Mouse (Mus musculus) frontal cortex, postnatal 25 days (tissue): ENCODE measurements around the gene AC129217.1.
A peak's percentile ranks its signal among the peaks of the same experiment; 100 is the strongest.

Experiments used
- DNase-seq, 2 experiments: peaks; one replicate each; pipeline ENCODE4 v3.0.0; 2022; ENCODE audit warnings: low spot score in 2 of 2

The AC129217.1 gene

GRCm38 (mm10) chr19:8870838-8871237 lies 41.3 kb downstream of the AC129217.1 start:
- no peak for DNase-seq

- DNase-seq: peak; percentile 95 to 98
Measured at GRCm38 (mm10) chr19:8871267-8872186, 42.0 kb downstream of the AC129217.1 start, which contains the start of gene Ubxn1. TSS of gene Ubxn1 (plus strand) at chr19:8871496.

DNA sequence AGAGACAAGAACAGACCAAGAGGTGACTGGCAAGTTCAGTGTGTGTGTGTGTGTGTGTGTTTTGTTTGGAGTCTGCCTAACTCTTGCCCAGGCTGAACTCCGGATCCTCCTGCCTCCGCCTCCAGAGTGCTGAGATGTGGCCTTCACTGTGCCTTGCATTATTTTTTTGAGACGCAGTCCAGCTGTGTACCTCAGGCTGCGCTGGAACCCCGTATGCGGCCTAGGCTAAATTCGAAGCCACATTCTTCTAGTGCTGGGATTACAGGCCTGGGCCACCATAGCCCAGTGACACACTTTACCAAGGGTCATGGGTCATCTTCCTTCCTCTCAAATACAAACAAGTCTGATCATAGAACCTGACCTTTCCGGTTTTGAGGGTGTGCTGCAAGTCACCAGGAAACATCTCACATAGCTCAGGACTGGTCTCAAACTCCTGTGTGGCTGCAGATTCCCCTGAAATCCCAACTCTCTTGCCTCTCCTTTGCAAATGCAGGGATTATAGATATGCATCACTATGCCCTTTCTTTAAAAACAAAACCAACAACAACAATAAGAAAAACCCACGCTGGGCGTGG lies 42.8 kb downstream of the AC129217.1 start:
- DNase-seq: no peak

GRCm38 (mm10) chr19:8875031-8875430 lies 45.5 kb downstream of the AC129217.1 start:
- no peak for DNase-seq

GRCm38 (mm10) chr19:8880311-8881033 lies 50.9 kb downstream of the AC129217.1 start, which contains the start of gene Uqcc3:
TSS of gene Uqcc3 (minus strand) at chr19:8880923.
- peak; percentile 77 to 82 for DNase-seq

DNA sequence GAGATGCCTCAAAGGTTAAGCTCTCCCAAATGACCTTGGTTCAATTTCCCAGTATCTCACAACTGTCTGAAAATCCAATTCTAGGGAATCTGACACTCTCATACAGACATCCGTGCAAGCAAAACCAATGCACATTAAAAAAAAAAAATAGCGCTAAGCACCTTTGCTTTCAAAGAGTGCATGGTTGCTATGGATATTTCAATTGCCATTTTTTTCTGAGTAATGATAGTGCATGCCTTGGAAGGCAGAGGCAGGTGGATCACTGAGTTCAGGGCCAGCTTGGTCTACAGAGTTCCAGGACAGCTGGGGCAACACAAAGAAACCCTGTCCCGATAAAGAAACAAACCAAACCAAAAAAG lies 51.4 kb downstream of the AC129217.1 start:
- DNase-seq: no peak

DNA sequence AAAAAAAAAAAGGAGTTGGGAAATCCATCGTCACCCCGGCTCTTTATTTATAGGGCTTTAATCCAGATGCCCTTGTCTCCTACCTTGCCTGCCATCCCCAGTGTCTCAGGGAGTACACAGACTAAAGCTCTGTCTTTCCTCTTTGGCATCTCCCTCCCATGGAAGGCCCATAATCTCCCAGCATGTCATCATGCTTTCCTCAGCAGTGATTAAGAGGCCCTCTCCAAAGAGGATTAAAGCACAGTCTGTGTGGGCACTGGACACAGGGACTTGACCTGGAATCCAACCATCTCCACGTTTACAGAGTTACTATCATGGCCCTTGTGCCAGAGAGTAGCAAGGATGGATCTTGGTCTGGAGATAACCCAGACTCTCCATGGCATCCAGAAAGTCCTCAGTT lies 54.0 kb downstream of the AC129217.1 start, which contains the start of the genes Lbhd1 and Gm49403:
Lbhd1 (plus strand) TSS at position 117 of the 400 bp plus-strand sequence.
Gm49403 (plus strand) TSS at position 315 of the 400 bp plus-strand sequence.
- DNase-seq: no peak

GRCm38 (mm10) chr19:8886916-8887584 lies 57.5 kb downstream of the AC129217.1 start:
- no peak for DNase-seq

DNA sequence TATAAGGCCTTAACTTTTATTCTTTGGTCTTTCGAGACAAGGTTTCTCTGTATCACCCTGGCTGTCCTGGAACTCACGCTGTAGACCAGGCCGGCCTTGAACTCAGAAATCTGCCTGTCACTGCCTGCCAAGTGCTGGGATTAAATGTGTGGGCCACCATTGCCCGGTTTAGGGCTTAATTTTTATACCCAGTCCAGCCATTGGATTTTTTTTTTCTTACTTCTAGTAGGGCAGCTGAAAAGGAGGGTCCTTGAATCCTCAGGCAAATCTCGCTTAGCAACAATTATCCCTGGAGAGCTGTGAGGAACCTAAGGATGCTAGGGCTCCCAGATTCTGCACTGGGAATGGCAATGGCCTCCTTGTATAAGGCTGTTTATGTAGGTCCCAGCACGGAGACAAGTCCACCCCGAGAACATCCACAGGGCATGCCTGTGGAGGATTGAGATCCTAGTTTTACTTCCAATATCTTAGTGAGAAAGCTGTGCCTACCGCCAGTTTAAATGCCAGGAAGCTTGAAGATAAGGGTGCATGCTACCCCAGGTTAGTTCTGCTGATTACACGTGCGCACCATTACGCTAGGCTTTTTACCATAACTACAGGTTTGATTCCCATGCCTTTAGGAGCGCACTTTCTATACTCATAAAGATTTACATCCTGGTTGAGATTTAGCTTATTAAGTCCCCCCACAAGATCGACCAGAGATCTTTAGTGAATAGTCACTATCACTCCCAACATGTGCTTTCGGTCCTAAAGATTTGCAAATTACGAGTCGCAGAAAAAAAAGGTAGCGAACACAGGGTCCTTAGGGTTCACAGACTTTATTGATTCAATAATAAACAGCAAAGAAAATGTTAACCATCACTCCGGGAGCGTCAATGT lies 58.3 kb downstream of the AC129217.1 start:
- DNase-seq: no peak

- peak; percentile 85 to 92 for DNase-seq
Measured at GRCm38 (mm10) chr19:8888511-8889385, 59.2 kb downstream of the AC129217.1 start, which contains the start of the genes 1810009A15Rik and Gm49416. TSS of gene 1810009A15Rik (plus strand) at chr19:8888853. TSS of gene Gm49416 (plus strand) at chr19:8888926.
